Mouse (Mus musculus): ENCODE data around the gene Rarres1. TPM values are rescaled to one million over a fixed set of nuclear protein-coding genes. Genes with fewer than 3 reads are reported as not detected.

The Rarres1 gene
- polyA plus RNA-seq, 1 experiment from 2014 or later, result 0.37 TPM

DNA sequence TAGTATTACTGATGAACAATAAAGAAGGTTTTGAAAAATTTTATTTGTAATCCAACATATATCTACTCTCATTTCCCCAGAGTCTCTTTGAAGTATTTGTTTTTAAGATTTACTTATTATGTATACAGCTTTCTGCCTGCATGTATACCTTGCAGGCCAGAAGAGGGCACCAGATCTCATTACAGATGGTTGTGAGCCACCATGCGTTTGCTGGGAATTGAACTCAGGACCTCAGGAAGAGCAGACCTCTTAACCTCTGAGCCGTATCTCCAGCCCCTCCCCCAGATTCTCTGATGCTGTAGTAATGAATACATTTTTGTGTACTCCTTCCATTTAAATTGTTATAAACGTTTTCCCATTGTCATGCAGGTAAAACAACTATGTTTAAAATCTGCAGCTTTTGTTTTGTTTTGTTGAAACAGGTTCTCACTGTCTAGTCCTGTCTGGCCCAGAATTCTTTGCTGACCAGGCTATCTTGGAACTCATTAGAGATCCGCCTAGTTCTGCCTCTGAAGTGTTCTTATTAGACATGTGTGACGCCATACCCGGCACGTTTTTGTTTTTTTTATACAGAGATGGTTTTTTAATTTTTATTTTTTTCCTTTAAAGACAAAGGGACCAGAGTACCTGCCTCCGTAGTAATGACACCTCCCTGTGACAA lies 85.9 kb downstream of the Rarres1 start:
- DNase-seq (ENCODE audit: low spot score) (no peak), ATAC-seq (replicated peaks; ENCODE audit: low FRiP score) (peak; percentile 81)
- Histone ChIP-seq H3K9me3 (ENCODE audit: control insufficient read depth, low read length) (peaks cover 9% of the 10 kb centered on the region; the same call in 1 of the 2 replicates), H3K27ac (ENCODE audit: low read depth, low read length) (no peak overlapping the region), H3K36me3 (ENCODE audit: control insufficient read depth, insufficient read depth, low read length) (no peaks in the 10 kb centered on the region; the same call in 1 of the 2 replicates), H3K4me2 (ENCODE audit: low read depth, low read length, severe bottlenecking) (peak overlapping the region; percentile 75; the same call in 1 of the 2 replicates), H3K27me3 (ENCODE audit: control insufficient read depth, insufficient read depth, low read length) (no peaks in the 10 kb centered on the region), H3K4me1 (replicated peaks; ENCODE audit: control insufficient read depth, insufficient read depth, low read length) (0 out of 2 replicates have a peak, but pooled peaks cover 4% of the 10 kb centered on the region), H3K9ac (ENCODE audit: low read length) (no peak overlapping the region), H3K4me3 (ENCODE audit: low read depth, low read length) (peak overlapping the region; percentile 94)
- WGBS, result 36% methylated on average over 8 of the region's 8 CpGs

Other genes with a start within 250 kb of the Rarres1 start
- 24.0 and 26.0 TPM in 2 replicates for gene Mlf1, start 141.4 kb downstream of the Rarres1 start, polyA plus RNA-seq (2014; fragmentation: Nextera tagmentation; extraction: Ambion mirVana)
- not detected in 2 replicates for gene Gm17402, start 140.4 kb downstream of the Rarres1 start, polyA plus RNA-seq (2014; fragmentation: Nextera tagmentation; extraction: Ambion mirVana)
- gene Gfm1, start 85.4 kb downstream of the Rarres1 start, polyA plus RNA-seq (2014; fragmentation: Nextera tagmentation; extraction: Ambion mirVana), result 49.9 and 52.7 TPM in 2 replicates
- 48.9 and 51.6 TPM in 2 replicates for gene Lxn, start 51.6 kb downstream of the Rarres1 start, polyA plus RNA-seq (2014; fragmentation: Nextera tagmentation; extraction: Ambion mirVana)
- gene Mfsd1, start 67.2 kb upstream of the Rarres1 start, polyA plus RNA-seq (2014; fragmentation: Nextera tagmentation; extraction: Ambion mirVana), result 56.3 and 61.1 TPM in 2 replicates